8 mouse cellular contexts compared by ENCODE assay signal in the genomic region with DNA sequence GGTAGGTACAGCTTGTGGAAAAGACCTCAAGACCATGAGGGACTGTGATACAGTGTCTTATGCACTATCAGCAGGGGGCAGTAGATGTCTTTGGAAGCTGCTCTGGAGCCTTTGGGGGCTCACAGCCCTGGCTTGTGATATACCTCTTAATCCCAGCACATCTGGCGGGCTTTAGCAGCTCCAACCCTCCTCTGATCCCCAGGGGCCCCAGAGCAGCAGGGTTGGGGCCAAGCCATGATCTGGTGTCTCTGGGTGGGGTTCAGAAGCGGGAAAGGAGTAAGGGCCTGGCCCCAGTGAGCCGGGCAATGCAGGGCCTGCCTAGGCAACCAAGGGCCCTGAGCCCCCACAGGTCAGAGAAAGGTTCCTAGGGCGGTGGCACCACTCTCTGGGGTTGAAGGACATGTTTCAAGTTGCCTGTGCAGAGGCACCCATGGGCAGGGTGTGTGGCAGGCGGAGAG. TPM values are rescaled to one million over a fixed set of nuclear protein-coding genes. Genes with fewer than 3 reads are reported as not detected.
A peak's percentile ranks its signal among the peaks of the same experiment; 100 is the strongest.
DNase-seq lines count a peak whose midpoint lies in the region; ATAC-seq and TF ChIP-seq lines count a peak whose summit lies in the region.

No protein-coding gene starts in this region.

- intact Hi-C loops in heart, postnatal 25 days (cut with DNase I) = loop anchor here (1.0 to 5.0 kb wide), 3 partner anchors 37 to 139 kb away; no protein-coding TSS in a partner anchor

- peak overlapping the region; percentile 61; the same call in 1 of the 2 replicates for H3K27ac ChIP-seq in CH12.LX (ENCODE audit: insufficient read depth, low read depth)
- peak overlapping the region; percentile 90 for H3K27ac ChIP-seq in embryonic facial prominence, embryonic 13.5 days
- peak overlapping the region; percentile 80 for H3K27ac ChIP-seq in heart, embryonic 13.5 days (replicated peaks)
- H3K27ac ChIP-seq in limb, embryonic 12.5 days = peak overlapping the region; percentile 84

- no peak for TF ChIP-seq EP300 in CH12.LX (IDR thresholded peaks at IDR 0.05; ENCODE audit: low read length)

- TF ChIP-seq RAD21 in CH12.LX (IDR thresholded peaks at IDR 0.05; ENCODE audit: low read depth, low read length) = peak; percentile 95

- peaks cover 0 to 16% of the 10 kb centered on the region in 2 experiments for H3K36me3 ChIP-seq in CH12.LX (replicated peaks in 1 of 2; ENCODE audit: control insufficient read depth in 1 of 2, insufficient read depth in 1 of 2, low read length in 1 of 2)
- no peaks in the 10 kb centered on the region for H3K36me3 ChIP-seq in embryonic facial prominence, embryonic 13.5 days
- H3K36me3 ChIP-seq in heart, embryonic 13.5 days = no peaks in the 10 kb centered on the region
- H3K36me3 ChIP-seq in limb, embryonic 12.5 days = no peaks in the 10 kb centered on the region

- peak overlapping the region in 1 of 3 experiments; percentile 14 for H3K4me3 ChIP-seq in CH12.LX (replicated peaks in 1 of 3; ENCODE audit: low read depth in 2 of 3, low read length in 2 of 3, poor library complexity in 1 of 3)
- no peak overlapping the region for H3K4me3 ChIP-seq in embryonic facial prominence, embryonic 13.5 days
- H3K4me3 ChIP-seq in heart, embryonic 13.5 days = no peak overlapping the region
- H3K4me3 ChIP-seq in limb, embryonic 12.5 days (replicated peaks) = no peak overlapping the region

- WGBS in embryonic facial prominence, embryonic 13.5 days = 32% methylated on average over 5 of the region's 5 CpGs
- WGBS in heart, embryonic 13.5 days = 36% methylated on average over 5 of the region's 5 CpGs
- WGBS in limb, embryonic 12.5 days = 27% methylated on average over 5 of the region's 5 CpGs

- dilution Hi-C loops in CH12.LX (cut with MboI; ENCODE audit: extremely low pct_ligation_motif_present, extremely low pct_unique_long_range_greater_than_20kb, low sequenced_read_pairs) = no loop called here

- no peak overlapping the region for H3K9ac ChIP-seq in CH12.LX (ENCODE audit: insufficient read depth, low read depth)
- H3K9ac ChIP-seq in embryonic facial prominence, embryonic 13.5 days = peak overlapping the region; percentile 54
- peak overlapping the region; percentile 69 for H3K9ac ChIP-seq in heart, embryonic 13.5 days
- H3K9ac ChIP-seq in limb, embryonic 12.5 days (replicated peaks) = no peak overlapping the region; the same call in 1 of the 2 replicates

- no peaks in the 10 kb centered on the region for H3K79me2 ChIP-seq in CH12.LX (replicated peaks; ENCODE audit: control insufficient read depth, extremely low read depth, insufficient read depth, poor library complexity, severe bottlenecking)

- ATAC-seq in embryonic facial prominence, embryonic 13.5 days (ENCODE audit: insufficient number of reproducible peaks, insufficient read depth, low FRiP score, low TSS enrichment, low read depth) = peak; percentile 63; the same call in 1 of the 2 replicates
- ATAC-seq in heart, embryonic 13.5 days (ENCODE audit: extremely low read depth, insufficient number of reproducible peaks, low FRiP score, low TSS enrichment) = peak; percentile 61; the same call in 1 of the 2 replicates
- peak; percentile 82 for ATAC-seq in limb, embryonic 12.5 days (ENCODE audit: insufficient number of reproducible peaks, insufficient read depth, low FRiP score, low TSS enrichment, low read depth)

- DNase-seq in heart, adult 11 months = peak; percentile 97
- no peak for DNase-seq in heart, postnatal 25 days (ENCODE audit: low spot score)
- DNase-seq in CH12.LX (ENCODE audit: extremely low read depth) = peak; percentile 88
- peak; percentile 53 for DNase-seq in naive thymus-derived CD4-positive, alpha-beta T cell, adult 2 months (ENCODE audit: low read depth)
- no peak for DNase-seq in frontal cortex, postnatal 14 days (ENCODE audit: low spot score in 2 of 2)

- H3K9me3 ChIP-seq in CH12.LX (replicated peaks; ENCODE audit: low read length) = no peaks in the 10 kb centered on the region
- no peaks in the 10 kb centered on the region for H3K9me3 ChIP-seq in embryonic facial prominence, embryonic 13.5 days
- H3K9me3 ChIP-seq in heart, embryonic 13.5 days = no peaks in the 10 kb centered on the region
- H3K9me3 ChIP-seq in limb, embryonic 12.5 days = no peaks in the 10 kb centered on the region

- in situ Hi-C loops in CH12.LX (cut with MboI; ENCODE audit: low pct_ligation_motif_present, low pct_unique_long_range_greater_than_20kb, low sequenced_read_pairs) = loop anchor here (5.0 kb wide), 2 partner anchors 57 to 237 kb away; a partner anchor contains a TSS

- no peak for TF ChIP-seq POLR2A in CH12.LX (IDR thresholded peaks at IDR 0.05; ENCODE audit: low read depth, low read length)

- H3K4me2 ChIP-seq in CH12.LX (ENCODE audit: insufficient read depth, low read depth, poor library complexity, severe bottlenecking) = no peak overlapping the region
- H3K4me2 ChIP-seq in embryonic facial prominence, embryonic 13.5 days = no peak overlapping the region; the same call in 1 of the 2 replicates
- H3K4me2 ChIP-seq in heart, embryonic 13.5 days = no peak overlapping the region
- peak overlapping the region; percentile 19; the same call in 1 of the 2 replicates for H3K4me2 ChIP-seq in limb, embryonic 12.5 days

- H3K27me3 ChIP-seq in CH12.LX (replicated peaks) = peaks cover 2% of the 10 kb centered on the region
- H3K27me3 ChIP-seq in embryonic facial prominence, embryonic 13.5 days = no peaks in the 10 kb centered on the region
- no peaks in the 10 kb centered on the region for H3K27me3 ChIP-seq in heart, embryonic 13.5 days (replicated peaks)
- no peaks in the 10 kb centered on the region for H3K27me3 ChIP-seq in limb, embryonic 12.5 days

- H3K4me1 ChIP-seq in CH12.LX (ENCODE audit: control insufficient read depth in 1 of 2, insufficient read depth in 2 of 2) = peaks cover 37 to 57% of the 10 kb centered on the region in 2 experiments
- peaks cover 40% of the 10 kb centered on the region for H3K4me1 ChIP-seq in embryonic facial prominence, embryonic 13.5 days
- peaks cover 39% of the 10 kb centered on the region for H3K4me1 ChIP-seq in heart, embryonic 13.5 days
- H3K4me1 ChIP-seq in limb, embryonic 12.5 days (replicated peaks) = peaks cover 28% of the 10 kb centered on the region

- TF ChIP-seq CTCF in CH12.LX (conservative IDR thresholded peaks at IDR 0.05 in 1 of 2, IDR thresholded peaks at IDR 0.05 in 1 of 2; ENCODE audit: low read depth in 2 of 2, low read length in 2 of 2) = peak; percentile 58 to 94

TF ChIP-seq in CH12.LX, 34 proteins besides CTCF, POLR2A, EP300 and RAD21 (continues in another document):
- TF ChIP-seq MYC (IDR thresholded peaks at IDR 0.05; ENCODE audit: low read depth, low read length) (0 out of 2 replicates have a peak, but pooled peaks have one; percentile 43), IRF4 (IDR thresholded peaks at IDR 0.05; ENCODE audit: low read depth, low read length) (peak; percentile 18; the same call in 1 of the 2 replicates), ZC3H11A (IDR thresholded peaks at IDR 0.05; ENCODE audit: low read depth, low read length) (peak; percentile 90), MAX (IDR thresholded peaks at IDR 0.05; ENCODE audit: low read length) (0 out of 2 replicates have a peak, but pooled peaks have one; percentile 24), TCF12 (IDR thresholded peaks at IDR 0.05; ENCODE audit: low read depth, low read length) (0 out of 2 replicates have a peak, but pooled peaks have one; percentile 12)

RNA-seq across cellular contexts. Expression of a gene that starts 0.9 kb away (rescaled TPM):
- total RNA-seq in heart, postnatal 25 days (2021) = 1 to 10 TPM; 4.4 to 7.1 TPM
- 35.0 and 50.1 TPM in 2 replicates for total RNA-seq in CH12.LX (2012; rRNA removed)
- total RNA-seq in CH12.LX (2014; rRNA removed) = 74.0 and 77.4 TPM in 2 replicates
- 88.1 and 154 TPM in 2 replicates for polyA plus RNA-seq in CH12.LX (2012; ENCODE audit: insufficient read length, low read depth)
- polyA plus RNA-seq in embryonic facial prominence, embryonic 13.5 days (2015; fragmentation: Nextera tagmentation; extraction: Ambion mirVana) = 7.7 and 8.4 TPM in 2 replicates
- polyA plus RNA-seq in heart, embryonic 13.5 days (2015; fragmentation: Nextera tagmentation; extraction: Ambion mirVana) = 34.8 and 41.9 TPM in 2 replicates
- polyA plus RNA-seq in limb, embryonic 12.5 days (2016; fragmentation: Nextera tagmentation; extraction: Ambion mirVana) = 14.4 and 15.3 TPM in 2 replicates

RNA-seq across cellular contexts. Expression of a gene that starts 6.0 kb away (rescaled TPM):
- total RNA-seq in heart, postnatal 25 days (2021) = not detected
- not detected in 2 replicates for total RNA-seq in CH12.LX (2012; rRNA removed)
- not detected in 2 replicates for total RNA-seq in CH12.LX (2014; rRNA removed)
- not detected in 2 replicates for polyA plus RNA-seq in CH12.LX (2012; ENCODE audit: insufficient read length, low read depth)
- polyA plus RNA-seq in embryonic facial prominence, embryonic 13.5 days (2015; fragmentation: Nextera tagmentation; extraction: Ambion mirVana) = 0.37 and 0.66 TPM in 2 replicates
- 0.19 and 0.41 TPM in 2 replicates for polyA plus RNA-seq in heart, embryonic 13.5 days (2015; fragmentation: Nextera tagmentation; extraction: Ambion mirVana)
- polyA plus RNA-seq in limb, embryonic 12.5 days (2016; fragmentation: Nextera tagmentation; extraction: Ambion mirVana) = 0.60 TPM in 1 of 2 replicates, not detected in the other

RNA-seq across cellular contexts. Expression of a gene that starts 19.9 kb away (rescaled TPM):
- 10 to 100 TPM; 43.7 to 48.1 TPM for total RNA-seq in heart, postnatal 25 days (2021)
- total RNA-seq in CH12.LX (2012; rRNA removed) = 314 and 364 TPM in 2 replicates
- total RNA-seq in CH12.LX (2014; rRNA removed) = 367 and 377 TPM in 2 replicates
- polyA plus RNA-seq in CH12.LX (2012; ENCODE audit: insufficient read length, low read depth) = 715 and 732 TPM in 2 replicates
- 28.5 and 29.2 TPM in 2 replicates for polyA plus RNA-seq in embryonic facial prominence, embryonic 13.5 days (2015; fragmentation: Nextera tagmentation; extraction: Ambion mirVana)
- 51.0 and 54.6 TPM in 2 replicates for polyA plus RNA-seq in heart, embryonic 13.5 days (2015; fragmentation: Nextera tagmentation; extraction: Ambion mirVana)
- polyA plus RNA-seq in limb, embryonic 12.5 days (2016; fragmentation: Nextera tagmentation; extraction: Ambion mirVana) = 30.2 and 30.3 TPM in 2 replicates

RNA-seq across cellular contexts. Expression of a gene that starts 52.8 kb away (rescaled TPM):
- total RNA-seq in heart, postnatal 25 days (2021) = 100 to 1,000 TPM; 692 to 727 TPM
- 100 and 107 TPM in 2 replicates for total RNA-seq in CH12.LX (2012; rRNA removed)
- total RNA-seq in CH12.LX (2014; rRNA removed) = 54.2 and 61.2 TPM in 2 replicates
- 97.6 and 104 TPM in 2 replicates for polyA plus RNA-seq in CH12.LX (2012; ENCODE audit: insufficient read length, low read depth)
- polyA plus RNA-seq in embryonic facial prominence, embryonic 13.5 days (2015; fragmentation: Nextera tagmentation; extraction: Ambion mirVana) = 210 and 222 TPM in 2 replicates
- 443 and 485 TPM in 2 replicates for polyA plus RNA-seq in heart, embryonic 13.5 days (2015; fragmentation: Nextera tagmentation; extraction: Ambion mirVana)
- polyA plus RNA-seq in limb, embryonic 12.5 days (2016; fragmentation: Nextera tagmentation; extraction: Ambion mirVana) = 135 and 145 TPM in 2 replicates

RNA-seq across cellular contexts. Expression of a gene that starts 58.0 kb away (rescaled TPM):
- 1 to 10 TPM in 1 of 2 experiments, not detected in 1; 2.0 TPM for total RNA-seq in heart, postnatal 25 days (2021)
- total RNA-seq in CH12.LX (2012; rRNA removed) (1.5 and 3.1 TPM in 2 replicates), CH12.LX (2014; rRNA removed) (3.3 and 4.1 TPM in 2 replicates)
- 13.3 and 16.9 TPM in 2 replicates for polyA plus RNA-seq in CH12.LX (2012; ENCODE audit: insufficient read length, low read depth)
- polyA plus RNA-seq in embryonic facial prominence, embryonic 13.5 days (2015; fragmentation: Nextera tagmentation; extraction: Ambion mirVana) = 3.8 and 5.8 TPM in 2 replicates
- polyA plus RNA-seq in heart, embryonic 13.5 days (2015; fragmentation: Nextera tagmentation; extraction: Ambion mirVana) = 4.0 and 5.4 TPM in 2 replicates
- polyA plus RNA-seq in limb, embryonic 12.5 days (2016; fragmentation: Nextera tagmentation; extraction: Ambion mirVana) = 14.3 and 17.3 TPM in 2 replicates

Comparison
In these comparisons a context has a peak if more than half of its experiments do, and no peak if none do; other contexts are left out.
1. DNase-seq: peak in heart, adult 11 months (single experiment), CH12.LX (single experiment) and naive thymus-derived CD4-positive, alpha-beta T cell, adult 2 months (single experiment); none in heart, postnatal 25 days (single experiment) and frontal cortex, postnatal 14 days (0 of 2).
2. H3K9ac ChIP-seq: peak in embryonic facial prominence, embryonic 13.5 days (single experiment) and heart, embryonic 13.5 days (single experiment); none in CH12.LX (single experiment) and limb, embryonic 12.5 days (single experiment).
3. RNA of a gene that starts 19.9 kb away (polyA plus RNA-seq): 715 to 732 TPM in CH12.LX; 51.0 to 54.6 TPM in heart, embryonic 13.5 days, 30.2 to 30.3 TPM in limb, embryonic 12.5 days and 28.5 to 29.2 TPM in embryonic facial prominence, embryonic 13.5 days; every median in the first group is over 10 times any median in the second.
4. Peak in every context shown above with its lines, with median percentiles within 50 percentile points of each other: H3K27ac ChIP-seq and ATAC-seq.